Mouse (Mus musculus): ENCODE data around the gene Upf3b. TPM values are rescaled to one million over a fixed set of nuclear protein-coding genes. Genes with fewer than 3 reads are reported as not detected.
"Not testable (repeated sequence)": the region's sequence is repeated elsewhere in the genome, so short reads cannot be mapped to it uniquely, and the experiment has no call there.

The Upf3b gene
- polyA plus RNA-seq, 1 experiment from 2014 or later, result 13.9 TPM

DNA sequence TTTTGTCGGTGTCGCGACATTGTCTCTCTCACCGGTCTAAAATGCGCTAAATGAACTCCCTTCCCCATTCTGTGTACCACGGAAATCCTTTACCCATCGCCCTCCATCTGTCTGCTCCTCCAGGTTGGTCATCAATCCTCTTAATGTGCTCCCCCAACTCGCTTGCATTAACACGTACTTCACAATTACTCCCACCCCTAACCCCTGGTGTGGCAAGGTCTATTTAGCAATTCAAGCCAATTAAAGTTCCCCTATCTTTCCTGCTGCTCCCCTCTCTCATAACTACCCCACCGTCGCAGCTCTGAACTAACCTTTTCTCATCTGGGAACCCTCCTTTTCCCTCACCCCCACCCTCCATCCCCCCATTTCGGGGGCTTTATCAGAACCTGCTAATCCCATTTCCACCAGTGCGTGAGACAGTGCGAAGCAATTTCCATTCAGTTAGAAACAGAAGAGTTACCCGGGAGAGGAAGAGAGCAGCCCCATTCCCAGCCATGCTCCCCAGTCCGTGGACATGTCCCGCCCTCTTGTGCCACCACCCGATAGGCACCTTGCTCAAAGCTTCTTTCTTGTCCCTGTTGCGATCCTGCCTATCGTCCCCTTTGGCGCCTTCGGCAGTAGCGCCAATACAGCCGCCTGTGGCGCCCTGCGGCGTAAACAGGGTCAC is 463 bp downstream of the Upf3b start:
- Histone ChIP-seq H3K27ac (peak overlapping the region; percentile 93), H3K4me3 (peak overlapping the region; percentile 68), H3K4me1 (replicated peaks) (no peaks in the 10 kb centered on the region), H3K9me3 (replicated peaks) (no peaks in the 10 kb centered on the region), H3K36me3 (no peaks in the 10 kb centered on the region; the same call in 1 of the 2 replicates), H3K27me3 (no peaks in the 10 kb centered on the region), H3K9ac (peak overlapping the region; percentile 65), H3K4me2 (peak overlapping the region; percentile 72)
- ATAC-seq (replicated peaks; ENCODE audit: insufficient number of reproducible peaks, insufficient read depth, low FRiP score, low read depth), result peak; percentile 75
- WGBS, result 16% methylated on average over 27 of the region's 27 CpGs

DNA sequence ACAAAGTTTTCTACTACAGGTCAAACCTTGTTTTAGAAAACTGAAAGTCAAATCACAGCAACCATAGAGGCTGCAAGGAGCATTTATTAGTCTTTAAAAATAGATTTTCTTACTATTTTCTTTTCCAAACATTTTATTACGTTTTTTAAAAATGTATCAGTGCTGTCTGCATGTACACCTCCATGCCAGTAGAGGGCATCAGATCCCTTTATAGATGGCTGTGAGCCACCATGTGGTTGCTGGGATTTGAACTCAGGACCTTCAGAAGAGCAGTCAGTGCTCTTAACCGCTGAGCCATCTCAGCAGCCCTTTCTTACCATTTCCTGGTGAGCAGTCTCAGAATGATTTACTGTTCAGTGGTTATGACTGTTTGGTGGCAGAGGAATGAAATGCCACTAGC is 6.3 kb downstream of the Upf3b start:
- WGBS, result 81% methylated on average over 2 of the region's 2 CpGs
- no peak for ATAC-seq (replicated peaks; ENCODE audit: insufficient number of reproducible peaks, insufficient read depth, low FRiP score, low read depth)
- H3K9ac ChIP-seq, result no peak overlapping the region
- no peaks in the 10 kb centered on the region for H3K9me3 ChIP-seq (replicated peaks)
- H3K4me3 ChIP-seq, result no peak overlapping the region
- H3K27ac ChIP-seq, result no peak overlapping the region
- H3K27me3 ChIP-seq, result no peaks in the 10 kb centered on the region
- no peak overlapping the region for H3K4me2 ChIP-seq
- H3K36me3 ChIP-seq, result peaks cover 5% of the 10 kb centered on the region; the same call in 1 of the 2 replicates
- H3K4me1 ChIP-seq (replicated peaks), result no peaks in the 10 kb centered on the region

DNA sequence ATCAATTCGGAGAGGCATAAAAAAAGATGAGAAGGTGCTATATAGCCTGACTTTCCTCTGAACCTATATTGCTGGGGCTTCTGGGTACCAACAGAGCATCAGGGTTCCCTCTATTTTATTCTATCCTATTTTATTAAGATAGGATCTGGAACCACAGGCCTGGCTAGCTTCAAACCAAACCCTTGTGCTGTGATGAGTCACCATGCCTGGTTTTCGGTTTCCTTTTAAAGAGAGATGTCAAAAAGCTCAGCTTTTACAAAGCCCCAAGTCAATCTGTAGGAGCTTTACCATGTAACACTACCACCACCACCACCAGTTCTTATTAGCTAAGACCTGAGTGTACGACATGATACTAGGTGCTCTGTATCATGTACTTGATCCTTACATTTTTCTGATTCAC is 11.4 kb downstream of the Upf3b start:
- H3K9ac ChIP-seq, result no peak overlapping the region
- H3K36me3 ChIP-seq, result peaks cover 14% of the 10 kb centered on the region; the same call in 1 of the 2 replicates
- ATAC-seq (replicated peaks; ENCODE audit: insufficient number of reproducible peaks, insufficient read depth, low FRiP score, low read depth), result no peak
- no peaks in the 10 kb centered on the region for H3K27me3 ChIP-seq
- 84% methylated on average over 3 of the region's 3 CpGs for WGBS
- no peak overlapping the region for H3K27ac ChIP-seq
- no peaks in the 10 kb centered on the region for H3K9me3 ChIP-seq (replicated peaks)
- H3K4me3 ChIP-seq, result no peak overlapping the region
- no peaks in the 10 kb centered on the region for H3K4me1 ChIP-seq (replicated peaks)
- H3K4me2 ChIP-seq, result no peak overlapping the region

DNA sequence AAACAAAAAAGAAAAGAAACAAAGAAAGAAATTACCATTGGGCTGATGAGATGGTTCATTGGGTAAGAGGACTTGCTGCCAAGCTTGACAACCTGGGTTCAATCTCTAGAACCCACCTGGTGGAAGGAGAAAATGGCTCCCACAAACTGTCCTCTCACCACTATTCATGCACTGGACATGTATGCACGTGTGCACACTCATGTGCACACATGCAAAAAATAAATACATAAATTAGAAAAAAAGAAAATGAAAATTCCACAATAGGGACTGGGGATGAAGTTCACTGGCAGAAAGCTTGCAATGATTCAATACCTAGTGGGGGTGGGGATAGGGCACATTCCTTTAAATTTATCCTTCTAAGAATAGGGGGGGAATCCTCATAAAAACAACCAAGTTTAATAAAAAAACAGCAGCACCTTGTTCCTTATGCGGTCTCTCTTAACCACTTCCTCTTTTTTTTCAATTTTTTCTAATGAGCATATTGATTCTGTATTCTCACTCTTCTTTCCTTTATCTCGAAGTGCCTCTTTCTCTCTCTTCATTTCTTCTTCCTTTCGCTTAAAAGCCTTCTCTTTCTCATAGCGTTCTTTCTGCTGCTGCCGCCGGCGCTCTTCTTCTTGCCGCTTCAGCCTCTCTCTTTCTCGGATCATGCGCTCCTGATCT is 14.9 kb downstream of the Upf3b start:
- Histone ChIP-seq H3K9me3 (replicated peaks) (no peaks in the 10 kb centered on the region), H3K9ac (no peak overlapping the region), H3K4me2 (no peak overlapping the region), H3K4me3 (no peak overlapping the region), H3K36me3 (peaks cover 17% of the 10 kb centered on the region; the same call in 1 of the 2 replicates), H3K27me3 (no peaks in the 10 kb centered on the region), H3K4me1 (replicated peaks) (no peaks in the 10 kb centered on the region), H3K27ac (no peak overlapping the region)
- no peak for ATAC-seq (replicated peaks; ENCODE audit: insufficient number of reproducible peaks, insufficient read depth, low FRiP score, low read depth)
- 87% methylated on average over 11 of the region's 11 CpGs for WGBS

DNA sequence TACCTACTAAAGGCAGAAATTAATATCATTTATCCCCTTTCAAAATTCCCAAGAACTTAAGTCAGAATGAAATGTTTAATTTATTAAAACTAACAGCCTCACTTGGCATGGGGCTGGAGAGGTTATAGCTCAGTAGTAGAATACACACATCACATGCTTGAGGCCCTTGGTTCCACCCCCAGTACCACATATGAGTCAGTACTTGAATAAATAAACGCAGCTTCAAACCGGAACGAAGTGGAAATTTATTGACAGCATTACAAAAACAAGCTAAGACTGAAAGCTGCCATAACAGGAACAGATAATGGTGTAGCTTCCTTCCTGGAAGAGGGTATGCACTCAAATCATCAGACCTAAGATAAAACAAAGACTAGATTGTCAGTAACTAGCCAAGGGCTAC is 18.7 kb downstream of the Upf3b start:
- ATAC-seq (replicated peaks; ENCODE audit: insufficient number of reproducible peaks, insufficient read depth, low FRiP score, low read depth), result no peak
- no peak overlapping the region for H3K4me3 ChIP-seq
- no peak overlapping the region for H3K9ac ChIP-seq
- H3K9me3 ChIP-seq (replicated peaks), result no peaks in the 10 kb centered on the region
- no peaks in the 10 kb centered on the region for H3K27me3 ChIP-seq
- WGBS, result 76% methylated on average over 3 of the region's 3 CpGs
- H3K4me2 ChIP-seq, result no peak overlapping the region
- peaks cover 9% of the 10 kb centered on the region; the same call in 1 of the 2 replicates for H3K36me3 ChIP-seq
- H3K27ac ChIP-seq, result no peak overlapping the region
- no peaks in the 10 kb centered on the region for H3K4me1 ChIP-seq (replicated peaks)

DNA sequence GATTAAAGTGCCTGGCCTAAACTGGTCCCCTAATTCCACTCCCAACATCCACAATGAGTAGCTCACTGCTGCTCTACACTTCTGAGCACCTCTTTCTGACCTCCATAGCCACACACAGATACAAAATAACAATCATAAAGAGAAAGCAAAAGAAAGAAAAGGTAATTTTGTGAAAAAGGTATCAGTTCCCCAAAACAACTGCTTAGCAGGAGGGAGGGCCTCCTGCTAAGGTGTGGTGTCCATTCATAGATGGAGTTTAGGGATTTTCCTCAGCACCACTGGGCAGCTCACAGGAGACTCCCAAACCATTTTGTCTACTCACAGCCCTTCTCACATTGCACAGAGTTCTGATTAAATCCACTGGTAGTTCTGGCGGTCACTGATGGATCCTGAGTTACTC is 21.3 kb downstream of the Upf3b start:
- Histone ChIP-seq H3K36me3 (peaks cover 3% of the 10 kb centered on the region; the same call in 1 of the 2 replicates), H3K4me1 (replicated peaks) (no peaks in the 10 kb centered on the region), H3K9me3 (replicated peaks) (no peaks in the 10 kb centered on the region), H3K27me3 (no peaks in the 10 kb centered on the region), H3K9ac (no peak overlapping the region), H3K27ac (no peak overlapping the region), H3K4me2 (no peak overlapping the region), H3K4me3 (no peak overlapping the region)
- no peak for ATAC-seq (replicated peaks; ENCODE audit: insufficient number of reproducible peaks, insufficient read depth, low FRiP score, low read depth)
- 73% methylated on average over 1 of the region's 1 CpGs for WGBS

DNA sequence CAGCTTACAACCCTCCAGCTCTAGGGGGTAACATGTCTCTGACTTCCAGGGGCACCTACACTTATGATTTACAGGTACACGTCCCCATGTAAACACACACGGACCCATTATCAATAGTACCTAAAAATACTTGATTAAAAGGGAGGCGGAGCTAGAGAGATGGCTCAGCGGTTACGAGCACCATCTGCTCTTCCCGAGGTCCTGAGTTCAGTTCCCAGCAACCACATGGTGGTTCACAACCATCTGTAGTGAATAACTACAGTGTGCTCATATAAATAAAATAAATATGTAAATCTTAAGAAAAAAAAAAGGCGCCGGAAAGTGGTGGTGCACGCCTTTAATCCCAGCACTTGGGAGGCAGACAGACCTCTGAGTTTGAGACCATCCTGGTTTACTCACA is 24.5 kb downstream of the Upf3b start:
- no peaks in the 10 kb centered on the region; the same call in 1 of the 2 replicates for H3K4me1 ChIP-seq (replicated peaks)
- 0 out of 2 replicates have a peak, but pooled peaks have one; percentile 2 for ATAC-seq (replicated peaks; ENCODE audit: insufficient number of reproducible peaks, insufficient read depth, low FRiP score, low read depth)
- H3K4me2 ChIP-seq, result peak overlapping the region; percentile 65
- no peaks in the 10 kb centered on the region for H3K27me3 ChIP-seq
- peak overlapping the region; percentile 57 for H3K4me3 ChIP-seq
- H3K9ac ChIP-seq, result peak overlapping the region; percentile 52; the same call in 1 of the 2 replicates
- 0 out of 2 replicates have a peak, but pooled peaks cover 5% of the 10 kb centered on the region for H3K36me3 ChIP-seq
- peak overlapping the region; percentile 94 for H3K27ac ChIP-seq
- 18% methylated on average over 9 of the region's 9 CpGs for WGBS
- no peaks in the 10 kb centered on the region for H3K9me3 ChIP-seq (replicated peaks)

DNA sequence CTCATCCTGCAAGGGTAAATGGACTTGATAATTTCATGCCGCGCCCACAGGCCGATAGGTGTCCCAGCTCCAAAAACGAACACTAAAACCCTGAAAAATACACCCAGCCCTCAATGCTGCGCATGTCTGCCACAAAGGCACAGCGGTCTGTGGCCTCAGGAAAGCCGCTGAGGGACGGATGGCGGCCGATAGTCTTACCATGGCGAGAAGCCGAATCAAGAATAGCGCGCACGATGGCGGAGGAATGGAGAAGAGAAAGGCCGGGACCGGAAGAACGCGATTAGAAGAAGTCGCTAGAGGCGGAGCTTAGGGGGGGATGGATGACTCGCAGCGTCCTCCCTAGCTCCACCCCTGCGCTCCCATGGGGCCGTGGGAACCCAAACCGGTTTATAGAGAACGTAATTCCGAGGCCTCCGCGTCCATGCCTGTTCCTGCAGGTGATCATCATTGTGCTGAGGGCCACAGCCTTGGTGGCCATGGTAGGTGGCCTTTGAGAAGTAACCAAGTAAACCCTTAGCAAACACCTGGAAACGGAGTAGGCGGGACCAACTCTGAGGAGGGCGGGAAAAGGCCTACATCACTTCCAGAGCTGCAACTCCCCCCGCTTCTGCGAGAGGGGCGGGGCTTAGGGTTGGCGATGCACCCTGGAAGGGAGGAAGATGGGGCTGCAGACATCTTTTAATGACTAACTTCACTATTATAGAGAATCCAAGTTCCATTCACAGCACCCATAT is 25.0 kb downstream of the Upf3b start, which contains the start of gene Rpl39:
TSS of gene Rpl39 (minus strand) at position 476 of the 734 bp plus-strand sequence.
- Histone ChIP-seq H3K9me3 (replicated peaks) (no peaks in the 10 kb centered on the region), H3K9ac (peak within 1 kb of the TSS; percentile 67), H3K4me3 (peak within 1 kb of the TSS; percentile 57), H3K4me2 (peak within 1 kb of the TSS; percentile 65), H3K36me3 (0 out of 2 replicates have a peak, but pooled peaks cover 5% of the 10 kb centered on the region), H3K27me3 (no peaks in the 10 kb centered on the region), H3K27ac (peak within 1 kb of the TSS; percentile 94), H3K4me1 (replicated peaks) (no peaks in the 10 kb centered on the region; the same call in 1 of the 2 replicates)
- 12% methylated on average over 38 of the region's 38 CpGs for WGBS
- ATAC-seq (replicated peaks; ENCODE audit: insufficient number of reproducible peaks, insufficient read depth, low FRiP score, low read depth), result peak; percentile 91

DNA sequence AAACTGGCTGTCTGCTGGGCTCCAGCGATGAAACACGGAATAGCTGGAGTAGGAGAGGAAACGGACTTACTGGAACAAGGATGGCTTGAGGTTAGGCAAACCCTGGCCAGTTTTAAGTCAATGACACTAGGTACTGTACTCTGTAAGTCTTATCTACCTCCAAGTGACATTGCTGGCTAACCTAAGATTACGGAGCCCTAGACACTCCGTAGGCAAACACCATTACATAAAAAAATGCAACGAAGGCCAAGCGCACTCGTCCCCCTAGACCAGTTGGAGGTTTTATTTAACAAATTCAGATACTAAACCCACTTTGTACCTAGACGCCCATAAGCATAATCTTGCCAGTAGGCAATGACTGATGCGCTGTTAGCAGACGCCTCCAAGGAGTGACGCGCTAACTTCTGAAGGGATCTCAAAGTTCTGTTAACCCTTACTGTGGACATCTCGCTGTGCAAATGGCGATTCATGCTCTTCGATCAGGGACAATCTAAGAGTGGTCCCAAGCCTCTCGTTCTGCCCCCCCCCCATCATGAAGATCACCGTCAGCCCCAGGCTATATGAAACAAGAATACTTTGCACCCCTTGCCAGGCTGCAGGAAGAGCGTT is 25.7 kb downstream of the Upf3b start:
- peak overlapping the region; percentile 65 for H3K4me2 ChIP-seq
- WGBS, result 10% methylated on average over 19 of the region's 19 CpGs
- H3K4me3 ChIP-seq, result peak overlapping the region; percentile 57
- no peaks in the 10 kb centered on the region; the same call in 1 of the 2 replicates for H3K4me1 ChIP-seq (replicated peaks)
- peak overlapping the region; percentile 94 for H3K27ac ChIP-seq
- H3K36me3 ChIP-seq, result 0 out of 2 replicates have a peak, but pooled peaks cover 5% of the 10 kb centered on the region
- ATAC-seq (replicated peaks; ENCODE audit: insufficient number of reproducible peaks, insufficient read depth, low FRiP score, low read depth), result no peak
- no peaks in the 10 kb centered on the region for H3K27me3 ChIP-seq
- no peaks in the 10 kb centered on the region for H3K9me3 ChIP-seq (replicated peaks)
- peak overlapping the region; percentile 67 for H3K9ac ChIP-seq

DNA sequence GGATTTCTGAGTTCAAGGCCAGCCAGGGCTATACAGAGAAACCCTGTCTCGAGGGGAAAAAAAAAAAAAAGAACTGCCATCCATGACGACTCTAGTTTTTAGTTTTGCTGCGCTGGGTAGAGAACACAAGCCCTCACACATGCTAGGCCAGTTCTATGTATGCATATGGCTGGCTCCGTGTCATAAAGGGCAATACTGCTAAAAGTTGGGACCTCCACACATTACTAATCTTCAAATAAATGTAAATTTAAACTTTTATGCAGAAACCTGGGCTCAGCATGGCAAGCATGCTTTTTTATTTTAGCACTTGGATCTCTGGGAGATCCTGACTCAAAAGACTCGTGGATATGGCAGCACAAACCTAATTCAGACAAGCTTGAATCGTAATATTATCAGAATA is 28.9 kb downstream of the Upf3b start:
- no peak overlapping the region for H3K4me2 ChIP-seq
- H3K27ac ChIP-seq, result no peak overlapping the region
- no peak overlapping the region for H3K9ac ChIP-seq
- ATAC-seq (replicated peaks; ENCODE audit: insufficient number of reproducible peaks, insufficient read depth, low FRiP score, low read depth), result no peak
- 53% methylated on average over 6 of the region's 6 CpGs for WGBS
- H3K27me3 ChIP-seq, result no peaks in the 10 kb centered on the region
- H3K36me3 ChIP-seq, result 0 out of 2 replicates have a peak, but pooled peaks cover 5% of the 10 kb centered on the region
- no peaks in the 10 kb centered on the region; the same call in 1 of the 2 replicates for H3K4me1 ChIP-seq (replicated peaks)
- H3K9me3 ChIP-seq (replicated peaks), result no peaks in the 10 kb centered on the region
- no peak overlapping the region for H3K4me3 ChIP-seq

DNA sequence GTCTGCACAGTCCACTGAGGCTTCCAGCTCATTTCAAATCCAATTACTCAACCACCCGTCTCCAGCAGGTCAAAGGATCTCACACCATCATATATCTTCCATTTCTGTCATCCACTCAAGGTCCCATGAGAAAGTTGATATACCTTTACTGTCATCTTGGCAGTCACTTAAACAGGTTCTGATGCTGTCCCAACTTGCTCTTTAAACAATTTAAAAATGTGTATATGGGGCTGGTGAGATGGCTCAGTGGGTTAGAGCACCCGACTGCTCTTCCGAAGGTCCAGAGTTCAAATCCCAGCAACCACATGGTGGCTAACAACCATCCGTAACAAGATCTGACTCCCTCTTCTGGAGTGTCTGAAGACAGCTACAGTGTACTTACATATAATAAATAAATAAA is 29.8 kb downstream of the Upf3b start:
- not testable (repeated sequence) for H3K9me3 ChIP-seq (replicated peaks); H3K4me1 ChIP-seq (replicated peaks); H3K27ac ChIP-seq; H3K9ac ChIP-seq; H3K36me3 ChIP-seq; H3K4me2 ChIP-seq; ATAC-seq (replicated peaks; ENCODE audit: insufficient number of reproducible peaks, insufficient read depth, low FRiP score, low read depth); H3K27me3 ChIP-seq; H3K4me3 ChIP-seq
- WGBS, result 62% methylated on average over 4 of the region's 4 CpGs
